Mouse (Mus musculus) forebrain, embryonic 16.5 days (tissue): ENCODE results near the gene Bmp10. TPM values are rescaled to one million over a fixed set of nuclear protein-coding genes. Genes with fewer than 3 reads are reported as not detected.

ENCODE experiments used
- polyA plus RNA-seq: library from polyadenylated mRNA; unstranded; fragments of >200 nt; fragmentation: Nextera tagmentation; extraction: Ambion mirVana; gene quantifications from 2 replicates; pipeline ENCODE4 v1.2.1, GENCODE M21; 2015

Bmp10 gene
- polyA plus RNA-seq, 1 experiment from 2014 or later, result not detected

Other genes starting within 250 kb of the Bmp10 start
- 3.1 and 3.2 TPM in 2 replicates for gene Antxr1, start 93.2 kb upstream of the Bmp10 start, polyA plus RNA-seq
- gene Gkn1, start 78.1 kb upstream of the Bmp10 start, polyA plus RNA-seq, result not detected in 2 replicates
- gene Gkn2, start 55.6 kb upstream of the Bmp10 start, polyA plus RNA-seq, result not detected in 2 replicates
- gene Gkn3, start 40.1 kb upstream of the Bmp10 start, polyA plus RNA-seq, result 0.30 TPM in 1 of 2 replicates, not detected in the other
- gene Arhgap25, start 104.3 kb downstream of the Bmp10 start, polyA plus RNA-seq, result 2.2 and 2.7 TPM in 2 replicates
- gene Prokr1, start 161.7 kb downstream of the Bmp10 start, polyA plus RNA-seq, result 2.5 and 4.3 TPM in 2 replicates
- gene Aplf, start 243.2 kb downstream of the Bmp10 start, polyA plus RNA-seq, result 13.6 and 15.3 TPM in 2 replicates